Mouse (Mus musculus) gastrocnemius, postnatal 25 days (tissue): ENCODE data around the gene Ifnl3. TPM values are rescaled to one million over a fixed set of nuclear protein-coding genes. Genes with fewer than 3 reads are reported as not detected.

Source experiments
- DNase-seq: peaks from one replicate; pipeline ENCODE4 v3.0.0; 2022
- microRNA-seq, 2 experiments: library from miRNA; unstranded; fragments of <30 nt; microRNA quantifications; one replicate each; pipeline ENCODE4 v1.2.0; 2021; ENCODE audit warnings: borderline replicate concordance in 2 of 2
- total RNA-seq, 2 experiments: library from RNA; stranded (reverse); gene quantifications; 1 replicate in 1 of 2; 2 replicates in 1 of 2; pipeline ENCODE4 v1.2.3; 2021

Gene Ifnl3
- total RNA-seq, 2 experiments from 2014 or later = not detected

- no peak for DNase-seq
Measured at GRCm38 (mm10) chr7:28547154-28547553, 24.5 kb downstream of the Ifnl3 start, which contains the start of gene Nccrp1. Nccrp1 (minus strand) TSS chr7:28547254.

- no peak for DNase-seq
Measured at GRCm38 (mm10) chr7:28547628-28548027, 25.0 kb downstream of the Ifnl3 start.

GRCm38 (mm10) chr7:28553076-28553475, 30.4 kb downstream of the Ifnl3 start:
- no peak for DNase-seq

- DNase-seq = no peak
Measured at GRCm38 (mm10) chr7:28555939-28556535, 33.4 kb downstream of the Ifnl3 start.

- no peak for DNase-seq
Measured at GRCm38 (mm10) chr7:28557069-28557468, 34.4 kb downstream of the Ifnl3 start.

- peak; percentile 38 for DNase-seq
Measured at GRCm38 (mm10) chr7:28557708-28558107, 35.1 kb downstream of the Ifnl3 start.

- DNase-seq = peak; percentile 62
Measured at GRCm38 (mm10) chr7:28558486-28558885, 35.9 kb downstream of the Ifnl3 start.

- DNase-seq = no peak
Measured at GRCm38 (mm10) chr7:28560856-28561255, 38.2 kb downstream of the Ifnl3 start.

- DNase-seq = no peak
Measured at GRCm38 (mm10) chr7:28561967-28562366, 39.3 kb downstream of the Ifnl3 start.

GRCm38 (mm10) chr7:28562371-28562770, 39.7 kb downstream of the Ifnl3 start:
- DNase-seq = no peak

- DNase-seq = no peak
Measured at GRCm38 (mm10) chr7:28562951-28563350, 40.3 kb downstream of the Ifnl3 start.

GRCm38 (mm10) chr7:28565407-28565806, 42.8 kb downstream of the Ifnl3 start:
- DNase-seq = no peak

GRCm38 (mm10) chr7:28567539-28567938, 44.9 kb downstream of the Ifnl3 start:
- no peak for DNase-seq

GRCm38 (mm10) chr7:28568253-28568652, 45.6 kb downstream of the Ifnl3 start:
- DNase-seq = peak; percentile 53

GRCm38 (mm10) chr7:28570291-28570981, 47.8 kb downstream of the Ifnl3 start:
- DNase-seq = peak; percentile 71

GRCm38 (mm10) chr7:28570982-28571682, 48.5 kb downstream of the Ifnl3 start:
- no peak for DNase-seq

GRCm38 (mm10) chr7:28572689-28573088, 50.1 kb downstream of the Ifnl3 start:
- no peak for DNase-seq

- DNase-seq = no peak
Measured at GRCm38 (mm10) chr7:28573236-28573635, 50.6 kb downstream of the Ifnl3 start.

Small RNAs within 50 kb of the gene (microRNA-seq; reads per million reads assigned to microRNA genes)
- 0 to 0.26 reads per million in 2 experiments for gene Mir7049

Other genes with a start within 250 kb of the Ifnl3 start
- gene Eid2b, start 245.1 kb upstream of the Ifnl3 start, total RNA-seq = 1 to 10 TPM; 4.0 to 4.8 TPM
- gene Selenov, start 231.7 kb upstream of the Ifnl3 start, total RNA-seq = not detected
- not detected for gene Dll3, start 220.6 kb upstream of the Ifnl3 start, total RNA-seq
- gene Timm50, start 210.8 kb upstream of the Ifnl3 start, total RNA-seq = 10 to 100 TPM; 41.8 to 43.9 TPM
- 10 to 100 TPM; 52.8 to 54.3 TPM for gene Supt5, start 184.1 kb upstream of the Ifnl3 start, total RNA-seq
- gene Rps16, start 172.2 kb upstream of the Ifnl3 start, total RNA-seq = 100 to 1,000 TPM; 361 to 390 TPM
- 1 to 10 TPM; 4.7 to 7.3 TPM for gene Plekhg2, start 150.2 kb upstream of the Ifnl3 start, total RNA-seq
- gene Zfp36, start 142.6 kb upstream of the Ifnl3 start, total RNA-seq = 1 to 10 TPM; 7.3 to 7.6 TPM
- gene Med29, start 130.1 kb upstream of the Ifnl3 start, total RNA-seq = 10 to 100 TPM; 19.6 to 20.2 TPM
- gene Paf1, start 129.9 kb upstream of the Ifnl3 start, total RNA-seq = 10 to 100 TPM; 24.9 to 29.4 TPM
- gene Gmfg, start 85.4 kb upstream of the Ifnl3 start, total RNA-seq = 1 to 10 TPM; 1.6 to 4.2 TPM
- gene Lrfn1, start 70.9 kb upstream of the Ifnl3 start, total RNA-seq = under 1 TPM; 0.23 to 0.38 TPM
- gene Ifnl2, start 12.4 kb upstream of the Ifnl3 start, total RNA-seq = not detected
- not detected for gene Sycn, start 18.0 kb downstream of the Ifnl3 start, total RNA-seq
- not detected for gene Nccrp1, start 24.4 kb downstream of the Ifnl3 start, total RNA-seq
- 10 to 100 TPM in 1 of 2 experiments, 1 to 10 TPM in 1; 9.8 to 14.0 TPM for gene Samd4b, start 75.3 kb downstream of the Ifnl3 start, total RNA-seq
- gene Pak4, start 75.3 kb downstream of the Ifnl3 start, total RNA-seq = 1 to 10 TPM; 3.0 TPM
- gene Acp7, start 108.5 kb downstream of the Ifnl3 start, total RNA-seq = not detected
- 1 to 10 TPM in 1 of 2 experiments, under 1 TPM in 1; 0.74 to 1.3 TPM for gene Fbxo27, start 170.0 kb downstream of the Ifnl3 start, total RNA-seq
- gene Fbxo17, start 194.0 kb downstream of the Ifnl3 start, total RNA-seq = 1 to 10 TPM; 5.7 to 6.0 TPM
- gene Mrps12, start 219.0 kb downstream of the Ifnl3 start, total RNA-seq = 10 to 100 TPM; 35.2 to 46.5 TPM
- 10 to 100 TPM; 13.5 to 15.6 TPM for gene Sars2, start 219.2 kb downstream of the Ifnl3 start, total RNA-seq
- gene Ccer2, start 233.3 kb downstream of the Ifnl3 start, total RNA-seq = not detected
- gene Sirt2, start 243.9 kb downstream of the Ifnl3 start, total RNA-seq = 10 to 100 TPM; 81.6 to 82.3 TPM
- 10 to 100 TPM; 24.4 to 27.9 TPM for gene Nfkbib, start 244.7 kb downstream of the Ifnl3 start, total RNA-seq